Mouse (Mus musculus): ENCODE data around the gene Sardh. TPM values are rescaled to one million over a fixed set of nuclear protein-coding genes. Genes with fewer than 3 reads are reported as not detected.

Sardh gene
- total and polyA plus RNA-seq, 3 experiments = 4.7 to 19.1 (median 6.5) TPM

- WGBS = 12% methylated on average over 5 of the region's 5 CpGs
- no peaks in the 10 kb centered on the region for H3K27me3 ChIP-seq (ENCODE audit: control insufficient read depth, insufficient read depth, low read length)
- peaks cover 37% of the 10 kb centered on the region for H3K4me1 ChIP-seq (ENCODE audit: control insufficient read depth, insufficient read depth, low read length)
- no peak overlapping the region for H3K9ac ChIP-seq (ENCODE audit: low read depth, low read length)
- H3K4me3 ChIP-seq = no peak overlapping the region
- H3K36me3 ChIP-seq (ENCODE audit: control insufficient read depth, insufficient read depth, low read length) = no peaks in the 10 kb centered on the region
- peak; percentile 51 to 72 for DNase-seq
- intact Hi-C loops (cut with DNase I) = no loop called here
- TF ChIP-seq POLR2A (IDR thresholded peaks at IDR 0.05; ENCODE audit: insufficient read depth, low read depth, low read length) (no peak), CTCF (IDR thresholded peaks at IDR 0.05) (no peak), EP300 (IDR thresholded peaks at IDR 0.05; ENCODE audit: insufficient read depth, low read depth, low read length) (peak; percentile 85)
- H3K79me2 ChIP-seq (replicated peaks; ENCODE audit: control insufficient read depth, insufficient read depth, low read length) = no peaks in the 10 kb centered on the region
- H3K27ac ChIP-seq = peak overlapping the region; percentile 52
Measured at GRCm38 (mm10) chr2:27209816-27210215, 38.3 kb downstream of the Sardh start.

DNA sequence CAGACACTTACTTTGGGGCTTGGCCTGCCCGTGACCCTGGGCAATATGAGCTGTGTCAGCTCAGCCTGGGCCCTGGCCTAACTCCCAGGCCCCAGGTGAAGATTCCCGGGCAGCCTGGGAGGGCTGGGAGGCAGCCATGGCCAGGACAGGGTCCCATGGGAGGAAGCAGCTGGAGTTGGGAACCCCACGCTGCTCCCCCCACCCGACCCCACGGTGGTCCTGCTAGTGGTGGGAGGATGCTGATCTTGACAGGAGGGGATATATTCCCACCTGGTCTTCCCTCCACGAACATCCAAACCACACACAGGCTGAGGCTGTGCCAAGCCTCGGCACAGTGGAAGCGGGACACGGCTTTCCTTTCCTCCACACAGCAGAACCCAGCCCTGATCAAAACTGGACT lies 38.8 kb downstream of the Sardh start:
- Histone ChIP-seq H3K4me3 (no peak overlapping the region), H3K79me2 (replicated peaks; ENCODE audit: control insufficient read depth, insufficient read depth, low read length) (no peaks in the 10 kb centered on the region), H3K27ac (peak overlapping the region; percentile 52), H3K4me1 (ENCODE audit: control insufficient read depth, insufficient read depth, low read length) (peaks cover 37% of the 10 kb centered on the region), H3K9ac (ENCODE audit: low read depth, low read length) (no peak overlapping the region), H3K36me3 (ENCODE audit: control insufficient read depth, insufficient read depth, low read length) (no peaks in the 10 kb centered on the region), H3K27me3 (ENCODE audit: control insufficient read depth, insufficient read depth, low read length) (no peaks in the 10 kb centered on the region)
- peak; percentile 12 to 30 for DNase-seq
- TF ChIP-seq CTCF (IDR thresholded peaks at IDR 0.05) (no peak), POLR2A (IDR thresholded peaks at IDR 0.05; ENCODE audit: insufficient read depth, low read depth, low read length) (no peak), EP300 (IDR thresholded peaks at IDR 0.05; ENCODE audit: insufficient read depth, low read depth, low read length) (no peak)
- WGBS = 23% methylated on average over 9 of the region's 9 CpGs
- intact Hi-C loops (cut with DNase I) = no loop called here

GRCm38 (mm10) chr2:27207126-27207525 lies 41.0 kb downstream of the Sardh start:
- DNase-seq = peak; percentile 73 to 87
- peak; percentile 96 for TF ChIP-seq EP300 (IDR thresholded peaks at IDR 0.05; ENCODE audit: insufficient read depth, low read depth, low read length)
- TF ChIP-seq CTCF (IDR thresholded peaks at IDR 0.05) = no peak
- H3K36me3 ChIP-seq (ENCODE audit: control insufficient read depth, insufficient read depth, low read length) = no peaks in the 10 kb centered on the region
- no peak overlapping the region for H3K9ac ChIP-seq (ENCODE audit: low read depth, low read length)
- intact Hi-C loops (cut with DNase I) = loop anchor here (1.0 to 2.0 kb wide), 2 partner anchors 24 to 25 kb away; no protein-coding TSS in a partner anchor
- peaks cover 33% of the 10 kb centered on the region for H3K4me1 ChIP-seq (ENCODE audit: control insufficient read depth, insufficient read depth, low read length)
- H3K27me3 ChIP-seq (ENCODE audit: control insufficient read depth, insufficient read depth, low read length) = no peaks in the 10 kb centered on the region
- no peaks in the 10 kb centered on the region for H3K79me2 ChIP-seq (replicated peaks; ENCODE audit: control insufficient read depth, insufficient read depth, low read length)
- H3K4me3 ChIP-seq = no peak overlapping the region
- peak overlapping the region; percentile 83 for H3K27ac ChIP-seq
- WGBS = 43% methylated on average over 5 of the region's 5 CpGs

DNA sequence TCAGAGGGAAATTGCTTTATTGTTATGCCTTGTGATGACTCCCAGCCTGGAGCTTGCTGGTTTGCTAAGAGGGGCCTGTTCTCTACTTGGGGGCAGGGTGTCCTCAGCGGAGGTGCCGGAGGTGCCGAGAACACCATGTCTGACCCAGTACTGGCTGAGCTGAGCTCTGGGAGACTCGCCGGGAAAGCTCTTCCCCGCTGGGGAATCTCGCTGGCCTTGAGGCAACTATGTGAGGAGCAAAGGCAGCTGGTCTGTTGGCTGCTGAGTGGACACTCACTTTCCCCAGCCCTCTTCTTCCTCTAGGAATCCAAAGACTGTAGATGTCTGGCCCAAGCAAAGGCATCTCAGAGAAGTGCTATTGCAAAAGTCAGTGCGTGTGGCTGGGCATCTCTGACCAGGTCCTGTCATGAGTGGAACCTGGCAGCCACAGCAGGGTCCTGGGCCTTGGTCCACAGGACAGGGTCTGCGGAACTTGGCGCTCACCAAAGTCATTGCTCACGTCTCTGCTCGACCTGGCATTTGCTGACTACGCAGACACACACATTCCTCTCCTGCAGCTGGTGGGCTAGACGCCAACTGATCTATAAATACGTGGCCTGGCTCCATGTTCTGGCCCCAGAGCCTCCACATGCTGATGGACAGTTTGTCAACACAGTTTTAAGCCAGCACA lies 41.9 kb downstream of the Sardh start:
- Histone ChIP-seq H3K79me2 (replicated peaks; ENCODE audit: control insufficient read depth, insufficient read depth, low read length) (no peaks in the 10 kb centered on the region), H3K9ac (ENCODE audit: low read depth, low read length) (no peak overlapping the region), H3K27ac (peak overlapping the region; percentile 83), H3K4me1 (ENCODE audit: control insufficient read depth, insufficient read depth, low read length) (peaks cover 29% of the 10 kb centered on the region), H3K27me3 (ENCODE audit: control insufficient read depth, insufficient read depth, low read length) (no peaks in the 10 kb centered on the region), H3K36me3 (ENCODE audit: control insufficient read depth, insufficient read depth, low read length) (no peaks in the 10 kb centered on the region), H3K4me3 (no peak overlapping the region)
- intact Hi-C loops (cut with DNase I) = loop anchor here (2.0 kb wide), 1 partner anchor 23 kb away; no protein-coding TSS in a partner anchor
- TF ChIP-seq EP300 (IDR thresholded peaks at IDR 0.05; ENCODE audit: insufficient read depth, low read depth, low read length) (peak; percentile 77), CTCF (IDR thresholded peaks at IDR 0.05) (no peak)
- 46% methylated on average over 15 of the region's 15 CpGs for WGBS
- DNase-seq = peak; percentile 80 to 86

DNA sequence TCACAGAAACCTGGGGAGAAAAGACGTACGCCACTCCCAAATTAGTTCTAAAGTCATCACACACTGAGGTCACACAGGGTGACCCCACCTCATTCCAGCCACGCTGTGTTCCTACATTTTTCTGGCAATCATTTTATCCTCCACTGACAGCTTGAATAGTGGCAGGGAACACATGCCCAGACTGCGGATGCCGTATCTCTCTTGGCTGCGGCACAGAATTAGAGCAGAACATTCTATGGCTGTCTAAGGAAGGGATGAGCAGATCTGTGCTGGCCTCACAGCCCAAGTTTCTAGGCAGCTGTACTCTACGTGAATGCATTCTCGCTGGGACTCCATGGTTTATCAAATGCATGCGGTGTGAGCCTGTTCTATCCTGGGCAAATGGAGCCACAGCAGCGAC lies 42.5 kb downstream of the Sardh start:
- intact Hi-C loops (cut with DNase I) = loop anchor here (2.0 kb wide), 1 partner anchor 23 kb away; no protein-coding TSS in a partner anchor
- H3K27ac ChIP-seq = peak overlapping the region; percentile 83
- peaks cover 27% of the 10 kb centered on the region for H3K4me1 ChIP-seq (ENCODE audit: control insufficient read depth, insufficient read depth, low read length)
- peak; percentile 46 to 66 for DNase-seq
- no peaks in the 10 kb centered on the region for H3K27me3 ChIP-seq (ENCODE audit: control insufficient read depth, insufficient read depth, low read length)
- WGBS = 45% methylated on average over 10 of the region's 10 CpGs
- no peaks in the 10 kb centered on the region for H3K79me2 ChIP-seq (replicated peaks; ENCODE audit: control insufficient read depth, insufficient read depth, low read length)
- H3K36me3 ChIP-seq (ENCODE audit: control insufficient read depth, insufficient read depth, low read length) = no peaks in the 10 kb centered on the region
- H3K4me3 ChIP-seq = no peak overlapping the region
- H3K9ac ChIP-seq (ENCODE audit: low read depth, low read length) = no peak overlapping the region
- TF ChIP-seq EP300 (IDR thresholded peaks at IDR 0.05; ENCODE audit: insufficient read depth, low read depth, low read length) (peak; percentile 75; the same call in 1 of the 2 replicates), POLR2A (IDR thresholded peaks at IDR 0.05; ENCODE audit: insufficient read depth, low read depth, low read length) (no peak; the same call in 1 of the 2 replicates)

DNA sequence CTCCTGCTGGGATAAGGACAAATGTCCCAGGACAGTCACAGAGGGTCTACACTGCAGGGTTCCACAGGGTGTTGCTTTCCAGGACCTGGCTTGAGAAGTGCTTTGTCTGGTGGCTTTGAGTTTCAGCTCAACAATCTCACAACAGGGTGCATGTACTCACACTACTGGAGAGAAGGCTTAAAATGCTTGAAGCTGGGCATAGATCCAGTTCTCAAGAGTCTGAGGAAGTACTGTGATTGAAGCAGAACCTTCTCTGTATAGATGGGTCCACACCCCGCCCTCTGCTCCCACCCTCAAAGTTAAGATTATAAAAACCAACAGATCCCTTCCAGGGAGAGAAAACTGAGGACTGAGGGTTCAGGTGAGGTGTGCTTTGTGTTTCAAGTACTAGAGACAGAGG lies 47.6 kb downstream of the Sardh start:
- H3K27me3 ChIP-seq (ENCODE audit: control insufficient read depth, insufficient read depth, low read length) = no peaks in the 10 kb centered on the region
- DNase-seq = no peak
- intact Hi-C loops (cut with DNase I) = no loop called here
- no peak overlapping the region for H3K27ac ChIP-seq
- no peak overlapping the region for H3K4me3 ChIP-seq
- H3K9ac ChIP-seq (ENCODE audit: low read depth, low read length) = no peak overlapping the region
- H3K4me1 ChIP-seq (ENCODE audit: control insufficient read depth, insufficient read depth, low read length) = peaks cover 12% of the 10 kb centered on the region
- H3K36me3 ChIP-seq (ENCODE audit: control insufficient read depth, insufficient read depth, low read length) = no peaks in the 10 kb centered on the region
- TF ChIP-seq EP300 (IDR thresholded peaks at IDR 0.05; ENCODE audit: insufficient read depth, low read depth, low read length) = no peak
- TF ChIP-seq POLR2A (IDR thresholded peaks at IDR 0.05; ENCODE audit: insufficient read depth, low read depth, low read length) = no peak
- no peak for TF ChIP-seq CTCF (IDR thresholded peaks at IDR 0.05)
- no peaks in the 10 kb centered on the region for H3K79me2 ChIP-seq (replicated peaks; ENCODE audit: control insufficient read depth, insufficient read depth, low read length)
- 57% methylated on average over 1 of the region's 1 CpGs for WGBS
